Mouse (Mus musculus) embryonic fibroblast, embryonic 13.5 days (primary cell): ENCODE measurements around the gene Gpalpp1.

Experiments
- CTCF ChIP-seq: IDR thresholded peaks from 2 replicates; pipeline ENCODE4 v1.5.1; 2011; ENCODE audit warnings: mild to moderate bottlenecking, control low read depth, low read length, moderate library complexity, borderline replicate concordance; ENCODE audit not compliant: insufficient read depth
- POLR2A ChIP-seq: IDR thresholded peaks from 2 replicates; pipeline ENCODE4 v1.6.1; 2011; ENCODE audit warnings: low read depth, mild to moderate bottlenecking, control low read depth, low read length, moderate library complexity

GRCm38 (mm10) chr14:76044164-76044557 lies 66.4 kb downstream of the Gpalpp1 start:
- TF ChIP-seq CTCF (no peak), POLR2A (no peak)
